Mouse (Mus musculus): ENCODE data around the gene Pibf1.

Gene Pibf1

GRCm38 (mm10) chr14:99099267-99099966 is at the start of gene Pibf1, which contains the start of gene Dis3:
Gene Pibf1 (plus strand): TSS chr14:99099424.
Gene Dis3 (minus strand): TSS chr14:99099770.
- peak; percentile 98 for DNase-seq (ENCODE audit: low spot score)

- no peak for DNase-seq (ENCODE audit: low spot score)
Observed at GRCm38 (mm10) chr14:99058959-99059586, 40.2 kb upstream of the Pibf1 start.

DNA sequence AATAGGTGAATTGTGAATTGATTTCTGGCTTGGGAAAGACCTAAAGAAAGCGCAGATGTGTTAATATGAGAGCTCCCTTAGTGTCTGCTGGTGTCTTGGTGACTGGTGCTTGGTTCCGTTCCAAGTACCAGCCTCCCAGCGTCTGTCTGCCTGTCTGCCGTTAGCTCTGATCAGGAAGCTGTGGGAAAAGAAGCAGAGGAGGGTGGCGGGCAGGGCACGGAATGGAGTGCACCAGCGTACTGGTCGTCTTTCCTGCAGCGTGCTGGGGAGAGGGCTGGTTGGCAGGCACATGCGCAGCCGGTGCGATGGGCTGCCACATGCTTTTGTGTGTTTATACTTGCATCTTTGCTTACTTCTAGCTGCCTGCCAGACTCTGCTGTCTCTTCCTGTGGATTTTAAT is 38.6 kb upstream of the Pibf1 start:
- DNase-seq (ENCODE audit: low spot score) = no peak

- no peak for DNase-seq (ENCODE audit: low spot score)
Observed at GRCm38 (mm10) chr14:99063091-99063490, 36.1 kb upstream of the Pibf1 start.

GRCm38 (mm10) chr14:99071146-99071545 is 28.1 kb upstream of the Pibf1 start:
- no peak for DNase-seq (ENCODE audit: low spot score)

DNA sequence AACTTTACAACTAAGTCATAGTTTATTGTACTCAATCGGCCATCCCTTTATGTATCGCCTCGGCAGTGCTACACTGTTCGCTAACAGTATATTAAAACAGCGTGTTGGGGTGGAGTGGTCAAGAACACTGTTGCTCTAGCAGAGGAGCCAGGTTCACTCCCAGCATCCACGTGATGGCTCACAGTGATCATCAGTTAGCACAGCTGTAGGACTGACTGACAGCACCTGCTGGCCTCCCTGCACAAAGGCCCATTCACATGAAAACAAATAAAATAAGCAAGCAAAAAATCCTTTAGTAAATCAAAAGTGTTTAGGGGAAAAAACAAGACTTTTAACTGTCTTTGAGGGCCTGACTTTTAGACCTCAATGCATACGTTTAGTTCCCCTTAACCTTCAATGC is 10.3 kb upstream of the Pibf1 start:
- DNase-seq (ENCODE audit: low spot score) = no peak

DNA sequence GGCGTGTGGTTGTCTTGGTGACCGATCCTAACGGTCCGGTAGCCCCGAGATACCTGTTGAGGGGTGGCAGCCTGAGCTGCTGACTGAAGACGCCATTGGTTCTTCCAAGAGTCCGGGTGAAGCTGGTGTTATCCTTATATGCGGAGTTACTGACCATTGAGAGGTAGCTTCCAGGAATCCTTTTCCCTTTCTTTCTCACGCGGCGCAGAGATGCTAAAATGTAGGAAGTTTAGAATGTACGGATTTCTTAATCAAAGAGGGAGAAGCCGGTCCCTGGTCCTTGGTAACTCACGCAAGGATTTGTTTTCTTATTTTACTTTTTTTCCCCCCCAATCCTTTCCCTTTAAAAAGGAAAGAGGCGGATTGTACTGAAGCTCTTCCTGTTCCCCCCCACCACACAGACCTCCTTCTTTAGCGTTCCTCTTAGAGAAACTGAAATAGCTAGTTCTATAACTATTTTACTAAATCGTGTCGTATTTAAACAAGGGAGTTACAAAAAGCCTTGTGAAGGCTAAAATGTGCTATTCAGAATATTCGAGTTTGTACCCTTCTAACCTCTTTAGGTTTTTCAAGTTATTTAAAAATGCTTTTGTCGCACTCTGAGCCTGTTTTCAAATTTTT is 853 bp downstream of the Pibf1 start:
- DNase-seq (ENCODE audit: low spot score) = no peak

DNA sequence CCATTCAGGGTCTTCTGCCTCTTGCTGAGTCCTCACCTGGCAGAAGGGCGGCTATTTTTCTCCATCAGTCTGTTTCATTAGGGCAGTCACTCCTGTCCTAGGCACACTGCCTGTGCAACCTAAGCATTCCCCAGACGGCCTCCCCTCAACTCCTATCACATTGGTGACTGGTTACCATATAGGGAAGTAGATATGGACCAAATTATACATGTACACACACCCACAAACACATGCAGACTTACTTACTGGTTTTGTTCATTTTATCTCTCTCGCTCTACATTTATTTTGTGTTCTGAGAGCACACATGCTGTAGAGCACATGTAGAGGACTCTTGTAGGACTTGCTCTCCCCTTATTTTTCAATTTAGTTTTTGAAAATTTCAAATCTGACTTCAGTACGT is 3.8 kb downstream of the Pibf1 start:
- no peak for DNase-seq (ENCODE audit: low spot score)

DNA sequence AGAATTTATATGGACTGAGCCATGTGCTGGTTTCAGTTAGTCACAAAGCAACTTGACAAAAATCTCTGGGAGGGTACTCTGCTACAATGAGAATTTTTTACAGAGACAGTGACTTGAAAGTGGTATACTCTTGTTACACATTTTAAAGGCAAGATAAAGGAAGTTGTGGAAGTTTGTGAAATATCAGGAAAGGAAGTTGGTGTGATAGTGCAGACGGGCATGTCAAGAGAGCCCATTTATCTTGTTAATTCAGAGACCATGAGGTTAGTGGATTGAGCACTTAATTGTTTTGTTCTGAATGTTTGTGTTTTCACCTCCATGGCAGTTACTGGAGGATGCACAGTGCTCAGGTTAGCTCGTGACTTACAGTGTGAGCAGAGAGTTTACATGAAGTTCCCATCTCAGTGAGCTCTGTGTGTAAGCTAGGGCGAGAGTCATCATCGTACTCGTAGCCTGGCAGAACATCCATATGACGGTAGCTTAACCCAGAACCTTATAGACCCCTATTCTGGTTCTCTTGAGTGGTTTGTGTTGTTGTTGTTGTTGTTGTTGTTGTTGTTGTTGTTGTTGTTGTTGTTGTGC is 5.4 kb downstream of the Pibf1 start:
- no peak for DNase-seq (ENCODE audit: low spot score)

DNA sequence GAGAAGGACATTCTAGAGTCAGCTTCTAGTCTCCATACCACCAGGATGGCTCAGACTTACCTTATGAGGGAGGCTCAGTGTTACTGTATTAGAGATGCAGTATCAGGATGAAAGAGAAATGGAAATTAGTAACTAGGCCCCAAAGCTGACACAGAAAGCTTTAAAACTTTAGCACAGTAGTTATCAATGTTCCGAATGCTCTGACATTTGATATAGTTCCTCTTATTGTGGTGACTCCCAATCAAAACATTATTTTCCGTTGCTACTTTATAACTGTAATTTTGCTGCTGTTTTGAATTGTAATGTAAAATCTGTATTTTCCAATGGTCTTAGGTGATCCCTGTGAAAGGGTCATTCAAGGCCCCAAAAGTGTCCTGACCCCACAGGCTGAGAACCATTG is 7.4 kb downstream of the Pibf1 start:
- DNase-seq (ENCODE audit: low spot score) = no peak

GRCm38 (mm10) chr14:99107631-99108187 is 8.5 kb downstream of the Pibf1 start:
- no peak for DNase-seq (ENCODE audit: low spot score)

GRCm38 (mm10) chr14:99108762-99109161 is 9.5 kb downstream of the Pibf1 start:
- DNase-seq (ENCODE audit: low spot score) = no peak

GRCm38 (mm10) chr14:99117576-99117975 is 18.4 kb downstream of the Pibf1 start:
- no peak for DNase-seq (ENCODE audit: low spot score)

DNA sequence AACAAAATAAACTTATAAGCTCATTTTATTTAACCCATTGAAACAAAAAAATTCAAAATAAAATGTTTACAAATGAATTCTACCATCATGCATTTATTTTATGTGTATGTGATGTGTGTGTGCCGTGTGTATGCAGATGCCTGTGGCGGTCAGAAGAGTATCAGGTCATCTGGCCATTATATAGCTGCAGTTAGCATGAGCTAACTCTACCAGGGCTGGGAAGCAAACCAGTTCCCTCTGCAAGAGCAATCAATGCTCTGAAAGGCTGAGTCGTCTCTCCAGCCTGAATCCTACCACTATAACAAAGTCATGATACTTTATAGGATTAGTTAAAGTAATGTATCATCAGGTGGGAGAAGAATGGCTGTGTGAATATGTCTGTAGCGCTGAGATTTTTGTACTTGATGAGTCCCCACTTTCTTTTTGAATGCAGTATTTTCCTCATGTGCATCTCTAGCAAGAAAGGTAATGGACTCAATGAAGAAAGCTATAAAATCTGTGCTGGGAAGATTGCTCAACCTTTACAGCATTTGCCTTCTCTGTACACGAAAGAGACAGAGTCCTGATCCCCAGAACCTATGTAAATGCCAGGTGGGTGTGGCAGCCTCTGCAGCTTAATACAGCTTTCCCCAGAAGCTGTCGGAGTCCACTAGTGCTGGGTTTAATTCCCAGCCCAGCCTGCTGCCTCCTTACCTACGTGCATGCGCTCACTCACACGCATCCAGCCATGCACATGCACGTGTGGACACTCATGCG is 22.5 kb downstream of the Pibf1 start:
- no peak for DNase-seq (ENCODE audit: low spot score)

DNA sequence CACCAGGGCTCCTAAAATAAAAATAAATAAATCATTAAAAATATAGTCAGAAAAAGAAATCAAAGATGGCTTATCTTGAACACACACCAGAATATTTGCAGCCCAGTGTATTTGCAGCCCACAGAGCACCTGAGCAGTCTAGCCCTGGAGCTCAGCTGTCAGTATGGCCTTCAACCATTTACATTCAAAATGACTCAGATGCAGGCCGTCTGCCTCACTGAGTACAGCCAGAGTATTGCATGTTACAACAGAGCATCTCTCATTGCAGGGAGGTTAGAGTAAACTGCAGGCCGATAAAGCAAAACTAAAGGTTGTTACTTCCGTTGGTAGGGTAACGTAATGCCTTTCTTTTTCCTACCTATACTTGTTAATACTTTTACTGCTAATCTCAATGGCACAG is 24.9 kb downstream of the Pibf1 start:
- DNase-seq (ENCODE audit: low spot score) = no peak

GRCm38 (mm10) chr14:99126713-99127112 is 27.5 kb downstream of the Pibf1 start:
- DNase-seq (ENCODE audit: low spot score) = no peak

GRCm38 (mm10) chr14:99127509-99127908 is 28.3 kb downstream of the Pibf1 start:
- DNase-seq (ENCODE audit: low spot score) = no peak

GRCm38 (mm10) chr14:99129050-99129449 is 29.8 kb downstream of the Pibf1 start:
- no peak for DNase-seq (ENCODE audit: low spot score)

DNA sequence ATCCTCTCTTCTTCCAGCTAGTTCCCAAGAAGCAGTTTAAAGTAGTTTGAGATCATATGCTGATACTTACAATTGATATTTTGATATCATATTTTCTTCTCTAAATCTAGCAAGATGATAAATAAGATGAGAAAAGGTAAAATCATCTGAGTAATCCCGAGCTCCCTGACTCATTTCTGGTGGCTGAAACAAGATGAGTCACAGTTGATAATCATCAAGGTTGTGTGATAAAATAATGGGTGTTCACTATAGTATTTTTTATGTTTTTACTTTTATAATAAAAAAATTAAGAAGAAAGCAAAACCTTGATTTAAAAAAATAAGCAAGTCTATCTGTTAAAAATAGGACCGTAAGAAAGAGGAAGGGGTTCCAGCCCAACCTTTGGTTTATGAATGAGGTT is 34.8 kb downstream of the Pibf1 start:
- DNase-seq (ENCODE audit: low spot score) = no peak

GRCm38 (mm10) chr14:99135761-99136160 is 36.5 kb downstream of the Pibf1 start:
- DNase-seq (ENCODE audit: low spot score) = no peak

DNA sequence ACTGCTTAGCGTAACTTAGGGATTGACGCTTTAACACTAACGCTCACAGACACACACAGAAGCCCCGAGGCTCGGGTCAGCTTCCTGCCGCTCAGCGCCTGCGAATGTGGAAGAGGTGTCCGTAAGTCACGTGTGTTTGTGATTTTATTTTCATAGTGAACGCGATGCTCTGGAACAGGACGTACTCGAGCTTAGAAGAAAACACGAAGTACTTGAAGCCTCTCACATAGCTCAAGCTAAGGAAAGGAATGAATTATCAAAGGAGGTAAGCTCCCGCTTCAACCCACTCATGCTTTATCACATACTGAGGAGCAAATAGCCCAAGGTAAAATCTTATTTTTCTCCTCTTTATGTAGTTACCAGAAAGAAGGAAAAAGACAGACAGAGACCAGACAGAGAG is 37.1 kb downstream of the Pibf1 start:
- DNase-seq (ENCODE audit: low spot score) = no peak

- no peak for DNase-seq (ENCODE audit: low spot score)
Observed at GRCm38 (mm10) chr14:99140036-99140435, 40.8 kb downstream of the Pibf1 start.

Data from urinary bladder, postnatal 25 days (tissue).